Mouse (Mus musculus): ENCODE results near the gene Pum1. TPM values are rescaled to one million over a fixed set of nuclear protein-coding genes. Genes with fewer than 3 reads are reported as not detected.

Pum1 gene
- polyA plus RNA-seq, 1 experiment from 2014 or later, result 16.7 TPM

- Histone ChIP-seq H3K9me3 (ENCODE audit: low read length) (no peaks in the 10 kb centered on the region), H3K4me1 (ENCODE audit: insufficient read depth) (no peaks in the 10 kb centered on the region), H3K27me3 (ENCODE audit: insufficient read depth, low read length) (no peaks in the 10 kb centered on the region), H3K4me3 (ENCODE audit: low read depth, low read length) (no peak overlapping the region), H3K9ac (replicated peaks) (no peak overlapping the region), H3K36me3 (replicated peaks; ENCODE audit: insufficient read depth, low read length) (peaks cover 21% of the 10 kb centered on the region), H3K27ac (ENCODE audit: low read depth) (no peak overlapping the region), H3K4me2 (ENCODE audit: low read depth, low read length) (no peak overlapping the region)
- peak; percentile 56 for DNase-seq
- ATAC-seq, result no peak
- WGBS (ENCODE audit: insufficient replicate concordance), result 30% methylated on average over 4 of the region's 4 CpGs
- TF ChIP-seq EP300 (IDR thresholded peaks at IDR 0.05; ENCODE audit: low read depth) (no peak), CTCF (IDR thresholded peaks at IDR 0.05; ENCODE audit: low read depth) (peak; percentile 73)
These were observed 121.6 kb downstream of the Pum1 start for GRCm38 (mm10) chr4:130784755-130785154.

GRCm38 (mm10) chr4:130787530-130787929 lies 124.4 kb downstream of the Pum1 start:
- DNase-seq (no peak), ATAC-seq (peak; percentile 46)
- TF ChIP-seq EP300 (IDR thresholded peaks at IDR 0.05; ENCODE audit: low read depth) (no peak), CTCF (IDR thresholded peaks at IDR 0.05; ENCODE audit: low read depth) (no peak)
- no peak overlapping the region for H3K9ac ChIP-seq (replicated peaks)
- H3K4me3 ChIP-seq (ENCODE audit: low read depth, low read length), result no peak overlapping the region
- no peaks in the 10 kb centered on the region for H3K36me3 ChIP-seq (replicated peaks; ENCODE audit: insufficient read depth, low read length)
- H3K27me3 ChIP-seq (ENCODE audit: insufficient read depth, low read length), result peaks cover 16% of the 10 kb centered on the region
- no peak overlapping the region for H3K27ac ChIP-seq (ENCODE audit: low read depth)
- no peak overlapping the region for H3K4me2 ChIP-seq (ENCODE audit: low read depth, low read length)
- no peaks in the 10 kb centered on the region for H3K9me3 ChIP-seq (ENCODE audit: low read length)
- peaks cover 3% of the 10 kb centered on the region; the same call in 1 of the 2 replicates for H3K4me1 ChIP-seq (ENCODE audit: insufficient read depth)
- 68% methylated on average over 5 of the region's 5 CpGs for whole genome bisulfite sequencing (ENCODE audit: insufficient replicate concordance)

- no peaks in the 10 kb centered on the region for H3K9me3 ChIP-seq (ENCODE audit: low read length)
- no peaks in the 10 kb centered on the region for H3K36me3 ChIP-seq (replicated peaks; ENCODE audit: insufficient read depth, low read length)
- H3K4me2 ChIP-seq (ENCODE audit: low read depth, low read length), result no peak overlapping the region
- 6% methylated on average over 6 of the region's 6 CpGs for WGBS (ENCODE audit: insufficient replicate concordance)
- H3K27me3 ChIP-seq (ENCODE audit: insufficient read depth, low read length), result peaks cover 31% of the 10 kb centered on the region
- no peak for ATAC-seq
- H3K27ac ChIP-seq (ENCODE audit: low read depth), result no peak overlapping the region
- peak; percentile 79 for DNase-seq
- H3K4me1 ChIP-seq (ENCODE audit: insufficient read depth), result peaks cover 5% of the 10 kb centered on the region; the same call in 1 of the 2 replicates
- H3K9ac ChIP-seq (replicated peaks), result no peak overlapping the region
- TF ChIP-seq CTCF (IDR thresholded peaks at IDR 0.05; ENCODE audit: low read depth) (peak; percentile 91), EP300 (IDR thresholded peaks at IDR 0.05; ENCODE audit: low read depth) (no peak)
- no peak overlapping the region for H3K4me3 ChIP-seq (ENCODE audit: low read depth, low read length)
These were observed 127.1 kb downstream of the Pum1 start for GRCm38 (mm10) chr4:130790180-130790579.

GRCm38 (mm10) chr4:130791811-130792375 lies 128.8 kb downstream of the Pum1 start:
- peak overlapping the region; percentile 69 for H3K27ac ChIP-seq (ENCODE audit: low read depth)
- no peaks in the 10 kb centered on the region for H3K9me3 ChIP-seq (ENCODE audit: low read length)
- peak overlapping the region; percentile 74 for H3K4me2 ChIP-seq (ENCODE audit: low read depth, low read length)
- peaks cover 5% of the 10 kb centered on the region; the same call in 1 of the 2 replicates for H3K4me1 ChIP-seq (ENCODE audit: insufficient read depth)
- 9% methylated on average over 15 of the region's 19 CpGs for WGBS (ENCODE audit: insufficient replicate concordance)
- ATAC-seq (no peak), DNase-seq (no peak)
- TF ChIP-seq CTCF (IDR thresholded peaks at IDR 0.05; ENCODE audit: low read depth) (no peak), EP300 (IDR thresholded peaks at IDR 0.05; ENCODE audit: low read depth) (no peak)
- H3K36me3 ChIP-seq (replicated peaks; ENCODE audit: insufficient read depth, low read length), result no peaks in the 10 kb centered on the region
- peaks cover 31% of the 10 kb centered on the region for H3K27me3 ChIP-seq (ENCODE audit: insufficient read depth, low read length)
- peak overlapping the region; percentile 57 for H3K4me3 ChIP-seq (ENCODE audit: low read depth, low read length)
- peak overlapping the region; percentile 55 for H3K9ac ChIP-seq (replicated peaks)

GRCm38 (mm10) chr4:130792376-130793179 lies 129.5 kb downstream of the Pum1 start, which contains the start of gene Sdc3:
TSS of gene Sdc3 (plus strand) at chr4:130792537.
- Histone ChIP-seq H3K36me3 (replicated peaks; ENCODE audit: insufficient read depth, low read length) (no peaks in the 10 kb centered on the region), H3K4me1 (ENCODE audit: insufficient read depth) (peaks cover 5% of the 10 kb centered on the region; the same call in 1 of the 2 replicates), H3K27ac (ENCODE audit: low read depth) (peak within 1 kb of the TSS; percentile 69), H3K9ac (replicated peaks) (peak within 1 kb of the TSS; percentile 55), H3K4me3 (ENCODE audit: low read depth, low read length) (peak within 1 kb of the TSS; percentile 57), H3K4me2 (ENCODE audit: low read depth, low read length) (peak within 1 kb of the TSS; percentile 74), H3K9me3 (ENCODE audit: low read length) (no peaks in the 10 kb centered on the region), H3K27me3 (ENCODE audit: insufficient read depth, low read length) (peaks cover 31% of the 10 kb centered on the region)
- TF ChIP-seq CTCF (IDR thresholded peaks at IDR 0.05; ENCODE audit: low read depth) (no peak), EP300 (IDR thresholded peaks at IDR 0.05; ENCODE audit: low read depth) (no peak)
- WGBS (ENCODE audit: insufficient replicate concordance), result 6% methylated on average over 29 of the region's 99 CpGs
- ATAC-seq, result no peak; the same call in 1 of the 2 replicates
- no peak for DNase-seq

- peak overlapping the region; percentile 57 for H3K4me3 ChIP-seq (ENCODE audit: low read depth, low read length)
- DNase-seq (no peak), ATAC-seq (no peak)
- H3K4me1 ChIP-seq (ENCODE audit: insufficient read depth), result peaks cover 5% of the 10 kb centered on the region; the same call in 1 of the 2 replicates
- H3K27ac ChIP-seq (ENCODE audit: low read depth), result peak overlapping the region; percentile 69; the same call in 1 of the 2 replicates
- 36% methylated on average over 7 of the region's 7 CpGs for WGBS (ENCODE audit: insufficient replicate concordance)
- H3K36me3 ChIP-seq (replicated peaks; ENCODE audit: insufficient read depth, low read length), result no peaks in the 10 kb centered on the region
- TF ChIP-seq CTCF (IDR thresholded peaks at IDR 0.05; ENCODE audit: low read depth) (no peak), EP300 (IDR thresholded peaks at IDR 0.05; ENCODE audit: low read depth) (no peak)
- no peaks in the 10 kb centered on the region for H3K9me3 ChIP-seq (ENCODE audit: low read length)
- H3K9ac ChIP-seq (replicated peaks), result peak overlapping the region; percentile 55; the same call in 1 of the 2 replicates
- H3K4me2 ChIP-seq (ENCODE audit: low read depth, low read length), result peak overlapping the region; percentile 74
- H3K27me3 ChIP-seq (ENCODE audit: insufficient read depth, low read length), result peaks cover 31% of the 10 kb centered on the region
These were observed 130.0 kb downstream of the Pum1 start for GRCm38 (mm10) chr4:130793180-130793501.
